Mouse (Mus musculus) ES-E14 (cell line): ENCODE measurements around the gene G3bp1.

Experiments used
- CHD2 ChIP-seq: IDR thresholded peaks from 2 replicates; pipeline ENCODE4 v1.6.1; 2014; ENCODE audit warnings: mild to moderate bottlenecking, low read depth, low read length, inconsistent platforms
- HCFC1 ChIP-seq: IDR thresholded peaks from 2 replicates; pipeline ENCODE4 v1.6.1; 2012; ENCODE audit warnings: low read length, inconsistent platforms, borderline replicate concordance; ENCODE audit not compliant: insufficient read depth
- MAFK ChIP-seq: IDR thresholded peaks from 2 replicates; pipeline ENCODE4 v1.6.1; 2014; ENCODE audit warnings: mild to moderate bottlenecking, low read depth, low read length, inconsistent platforms; ENCODE audit not compliant: insufficient read depth
- ZNF384 ChIP-seq: IDR thresholded peaks from 2 replicates; pipeline ENCODE4 v1.6.1; 2012; ENCODE audit warnings: low read depth, low read length, inconsistent platforms

- TF ChIP-seq MAFK (no peak), HCFC1 (no peak), ZNF384 (no peak), CHD2 (no peak)
Observed at GRCm38 (mm10) chr11:55462149-55462548, 7.3 kb upstream of the G3bp1 start.
